Mouse (Mus musculus): Measurements from ENCODE around the gene Anxa11. TPM values are rescaled to one million over a fixed set of nuclear protein-coding genes. Genes with fewer than 3 reads are reported as not detected.
"Not testable (repeated sequence)": the region's sequence is repeated elsewhere in the genome, so short reads cannot be mapped to it uniquely, and the experiment has no call there.

The Anxa11 gene
- polyA plus RNA-seq, 1 experiment from 2014 or later, result 3.3 TPM

DNA sequence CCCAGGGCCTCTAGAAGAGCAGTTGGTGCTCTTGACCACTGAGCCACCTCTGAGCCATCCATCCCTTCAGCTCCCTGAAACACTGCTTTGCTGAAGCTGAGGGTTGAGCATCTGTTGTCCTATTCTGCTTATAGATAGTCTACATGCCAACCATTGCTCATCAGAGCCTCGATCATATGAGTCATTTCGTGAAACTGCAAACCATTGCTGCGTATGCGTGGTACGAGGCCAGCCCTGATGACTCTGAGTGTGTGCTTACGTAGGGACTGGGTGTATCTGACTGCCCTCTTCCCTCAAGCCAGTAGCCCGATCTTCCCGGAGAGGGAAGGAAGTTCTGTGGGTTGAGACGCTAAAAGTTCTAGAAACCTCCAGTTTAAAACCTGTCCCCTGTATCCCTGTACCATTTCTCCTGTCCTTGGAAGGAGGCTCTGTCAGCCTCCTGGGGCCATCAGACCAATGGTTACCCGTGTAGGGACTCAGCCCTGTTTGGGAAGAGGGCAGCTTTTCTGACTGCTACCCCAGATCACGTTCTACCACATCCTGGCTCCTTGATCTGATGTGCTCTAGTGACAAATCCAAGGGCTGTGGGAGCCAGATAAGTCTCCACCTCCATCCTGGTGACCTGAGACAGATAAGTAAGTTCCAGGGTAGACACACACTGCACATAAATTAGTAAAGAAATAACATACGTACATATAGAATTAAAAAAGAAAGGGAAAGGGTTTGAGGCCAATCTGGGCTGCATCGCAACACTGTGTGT, 20.0 kb downstream of the Anxa11 start:
- Histone ChIP-seq H3K4me3 (no peak overlapping the region), H3K4me1 (peaks cover 7% of the 10 kb centered on the region; the same call in 1 of the 2 replicates), H3K27ac (replicated peaks) (no peak overlapping the region), H3K9me3 (replicated peaks) (no peaks in the 10 kb centered on the region), H3K36me3 (no peaks in the 10 kb centered on the region), H3K27me3 (ENCODE audit: low read depth, poor library complexity, severe bottlenecking) (no peaks in the 10 kb centered on the region)
- 90% methylated on average over 13 of the region's 13 CpGs for WGBS
- DNase-seq (ENCODE audit: low spot score), result no peak

DNA sequence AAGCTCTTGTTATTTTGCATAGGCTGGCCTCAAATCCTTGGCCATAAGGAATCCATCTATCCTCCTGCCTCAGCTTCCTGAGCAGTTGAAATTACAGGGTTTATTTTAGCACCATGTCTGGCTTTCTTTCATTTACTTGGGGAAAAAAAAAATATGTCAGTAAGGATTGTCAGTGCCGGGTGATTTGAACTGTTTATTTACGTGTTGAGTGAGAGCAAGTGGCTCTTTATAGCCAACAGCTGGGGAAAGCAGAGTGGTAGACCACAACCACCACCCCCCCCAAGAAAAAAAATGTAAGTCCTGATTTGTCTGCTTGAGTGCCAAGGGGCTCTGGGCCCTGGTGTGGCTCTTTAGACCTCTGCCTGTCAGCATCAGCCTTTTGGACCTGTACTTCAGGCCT, 21.8 kb downstream of the Anxa11 start:
- Histone ChIP-seq H3K9me3 (replicated peaks) (no peaks in the 10 kb centered on the region), H3K4me3 (no peak overlapping the region)
- WGBS, result 79% methylated on average over 2 of the region's 2 CpGs

DNA sequence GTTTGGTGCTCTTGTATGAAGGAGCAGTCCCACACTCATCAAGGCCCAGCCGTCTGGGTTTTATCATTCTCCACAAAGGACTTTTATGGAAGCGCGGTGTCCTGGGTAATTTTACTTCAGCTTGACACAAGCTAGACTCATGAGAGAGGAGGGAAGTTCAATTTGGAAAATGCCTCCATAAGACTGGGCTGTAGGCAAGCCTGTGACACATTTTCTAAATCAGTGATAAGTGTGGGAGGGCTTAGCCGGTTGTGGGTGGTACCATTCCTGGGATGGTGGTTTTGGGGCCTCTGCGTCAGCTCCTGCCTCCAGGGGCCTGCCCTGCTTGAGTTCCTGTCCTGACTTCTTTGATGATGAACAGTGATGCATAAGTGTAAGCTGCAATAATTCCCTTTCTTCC, 23.3 kb downstream of the Anxa11 start:
- WGBS, result 88% methylated on average over 5 of the region's 5 CpGs
- no peak for DNase-seq (ENCODE audit: low spot score)
- H3K27ac ChIP-seq (replicated peaks), result no peak overlapping the region
- no peaks in the 10 kb centered on the region for H3K27me3 ChIP-seq (ENCODE audit: low read depth, poor library complexity, severe bottlenecking)
- H3K4me3 ChIP-seq, result no peak overlapping the region
- H3K9me3 ChIP-seq (replicated peaks), result no peaks in the 10 kb centered on the region
- H3K4me1 ChIP-seq, result peaks cover 18% of the 10 kb centered on the region
- no peaks in the 10 kb centered on the region for H3K36me3 ChIP-seq

More for the DNA sequence above, 21.8 kb downstream of the Anxa11 start:
- Histone ChIP-seq H3K4me1 (peaks cover 5% of the 10 kb centered on the region), H3K27ac (replicated peaks) (no peak overlapping the region), H3K36me3 (no peaks in the 10 kb centered on the region), H3K27me3 (ENCODE audit: low read depth, poor library complexity, severe bottlenecking) (no peaks in the 10 kb centered on the region)
- DNase-seq (ENCODE audit: low spot score), result no peak

DNA sequence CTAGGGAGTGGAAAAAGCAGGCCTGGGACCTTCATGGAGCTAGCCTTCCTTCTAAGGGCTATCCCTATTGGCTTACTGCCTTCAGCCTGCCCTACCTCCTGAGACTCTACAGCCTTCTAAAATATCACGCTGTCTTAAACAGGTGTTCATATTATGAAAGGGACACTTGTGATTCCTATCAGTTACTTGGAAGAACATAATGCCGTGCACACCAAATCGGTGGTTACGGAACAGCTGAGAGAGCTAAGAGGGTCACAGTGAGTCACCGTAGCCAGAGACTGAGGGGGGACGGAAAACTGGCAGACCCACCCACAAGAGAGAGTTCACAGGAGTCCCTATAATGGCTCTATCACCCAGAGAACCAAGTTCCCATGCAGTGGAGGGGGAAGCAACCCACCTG, 24.4 kb downstream of the Anxa11 start:
- 95% methylated on average over 6 of the region's 6 CpGs for WGBS
- H3K9me3 ChIP-seq (replicated peaks), result no peaks in the 10 kb centered on the region
- no peak for DNase-seq (ENCODE audit: low spot score)
- no peaks in the 10 kb centered on the region for H3K36me3 ChIP-seq
- H3K27ac ChIP-seq (replicated peaks), result no peak overlapping the region
- H3K4me1 ChIP-seq, result peaks cover 18% of the 10 kb centered on the region
- H3K4me3 ChIP-seq, result no peak overlapping the region
- no peaks in the 10 kb centered on the region for H3K27me3 ChIP-seq (ENCODE audit: low read depth, poor library complexity, severe bottlenecking)

DNA sequence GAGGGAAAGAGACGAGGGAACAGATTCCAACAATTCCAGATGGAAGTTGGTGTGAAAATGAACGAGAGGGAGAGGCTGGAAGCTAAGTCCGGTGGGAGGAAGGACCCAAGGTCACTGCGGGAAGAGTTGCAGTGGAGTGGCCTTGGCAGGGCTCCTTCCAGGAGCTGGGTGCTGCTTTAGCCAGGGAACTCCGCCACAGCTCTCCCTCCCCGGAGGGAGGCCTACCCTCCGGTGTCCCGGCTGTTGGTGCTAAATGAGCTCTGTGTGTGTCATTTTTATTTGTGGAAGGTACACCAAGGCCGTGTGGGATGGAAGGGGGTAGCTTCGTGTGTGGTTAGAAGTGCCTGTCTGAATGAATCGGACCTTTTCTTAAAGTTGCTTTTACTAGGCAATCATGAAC, 24.9 kb downstream of the Anxa11 start:
- H3K36me3 ChIP-seq, result no peaks in the 10 kb centered on the region
- peaks cover 18% of the 10 kb centered on the region for H3K4me1 ChIP-seq
- WGBS, result 89% methylated on average over 11 of the region's 11 CpGs
- no peaks in the 10 kb centered on the region for H3K9me3 ChIP-seq (replicated peaks)
- no peak for DNase-seq (ENCODE audit: low spot score)
- no peak overlapping the region for H3K4me3 ChIP-seq
- H3K27ac ChIP-seq (replicated peaks), result no peak overlapping the region
- H3K27me3 ChIP-seq (ENCODE audit: low read depth, poor library complexity, severe bottlenecking), result no peaks in the 10 kb centered on the region

DNA sequence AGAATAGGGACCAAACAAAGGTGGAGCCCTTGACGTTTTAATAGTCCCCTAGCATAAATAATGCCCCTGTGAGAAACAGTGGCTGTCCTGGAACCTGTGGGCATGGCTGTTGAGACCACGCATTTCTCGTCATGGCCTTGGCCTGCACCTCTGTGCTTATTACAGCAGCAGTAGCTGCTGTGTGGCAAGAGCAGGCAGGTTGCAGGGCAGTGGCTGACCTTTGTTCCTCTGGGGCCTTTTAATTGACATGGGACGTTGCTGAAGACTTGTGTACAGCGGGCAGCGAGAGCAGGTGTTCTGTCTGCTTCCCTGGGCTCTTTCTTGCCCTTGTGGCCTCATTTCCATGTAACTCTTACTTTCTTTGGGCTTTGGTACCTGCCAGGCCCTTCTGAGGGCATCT, 25.9 kb downstream of the Anxa11 start:
- no peaks in the 10 kb centered on the region for H3K27me3 ChIP-seq (ENCODE audit: low read depth, poor library complexity, severe bottlenecking)
- no peaks in the 10 kb centered on the region for H3K9me3 ChIP-seq (replicated peaks)
- H3K4me1 ChIP-seq, result peaks cover 18% of the 10 kb centered on the region
- WGBS, result 83% methylated on average over 6 of the region's 6 CpGs
- no peak for DNase-seq (ENCODE audit: low spot score)
- H3K4me3 ChIP-seq, result no peak overlapping the region
- no peaks in the 10 kb centered on the region for H3K36me3 ChIP-seq
- H3K27ac ChIP-seq (replicated peaks), result no peak overlapping the region

DNA sequence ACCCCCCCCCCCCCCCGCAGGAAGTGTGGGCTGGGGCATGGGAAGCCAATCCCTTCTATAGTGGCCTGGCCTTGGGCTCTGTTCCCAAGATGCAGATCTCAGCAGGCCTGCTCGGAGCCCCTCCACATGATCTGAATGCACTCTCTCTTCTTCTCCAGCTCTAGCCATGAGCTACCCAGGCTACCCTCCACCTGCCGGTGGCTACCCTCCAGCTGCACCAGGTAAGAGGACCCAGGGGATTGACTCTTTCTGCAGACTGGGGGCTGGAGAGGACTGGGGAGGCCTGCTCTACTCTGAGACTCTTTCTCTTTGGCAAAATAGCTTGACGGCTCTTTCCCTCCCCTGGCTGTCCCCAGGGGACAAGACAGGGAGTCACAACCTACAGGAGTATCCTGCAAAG, 26.8 kb downstream of the Anxa11 start:
- H3K9me3 ChIP-seq (replicated peaks), result no peaks in the 10 kb centered on the region
- H3K36me3 ChIP-seq, result no peaks in the 10 kb centered on the region
- H3K4me3 ChIP-seq, result no peak overlapping the region
- DNase-seq (ENCODE audit: low spot score), result no peak
- no peaks in the 10 kb centered on the region for H3K27me3 ChIP-seq (ENCODE audit: low read depth, poor library complexity, severe bottlenecking)
- no peak overlapping the region for H3K27ac ChIP-seq (replicated peaks)
- WGBS, result 60% methylated on average over 4 of the region's 4 CpGs
- peaks cover 18% of the 10 kb centered on the region for H3K4me1 ChIP-seq

DNA sequence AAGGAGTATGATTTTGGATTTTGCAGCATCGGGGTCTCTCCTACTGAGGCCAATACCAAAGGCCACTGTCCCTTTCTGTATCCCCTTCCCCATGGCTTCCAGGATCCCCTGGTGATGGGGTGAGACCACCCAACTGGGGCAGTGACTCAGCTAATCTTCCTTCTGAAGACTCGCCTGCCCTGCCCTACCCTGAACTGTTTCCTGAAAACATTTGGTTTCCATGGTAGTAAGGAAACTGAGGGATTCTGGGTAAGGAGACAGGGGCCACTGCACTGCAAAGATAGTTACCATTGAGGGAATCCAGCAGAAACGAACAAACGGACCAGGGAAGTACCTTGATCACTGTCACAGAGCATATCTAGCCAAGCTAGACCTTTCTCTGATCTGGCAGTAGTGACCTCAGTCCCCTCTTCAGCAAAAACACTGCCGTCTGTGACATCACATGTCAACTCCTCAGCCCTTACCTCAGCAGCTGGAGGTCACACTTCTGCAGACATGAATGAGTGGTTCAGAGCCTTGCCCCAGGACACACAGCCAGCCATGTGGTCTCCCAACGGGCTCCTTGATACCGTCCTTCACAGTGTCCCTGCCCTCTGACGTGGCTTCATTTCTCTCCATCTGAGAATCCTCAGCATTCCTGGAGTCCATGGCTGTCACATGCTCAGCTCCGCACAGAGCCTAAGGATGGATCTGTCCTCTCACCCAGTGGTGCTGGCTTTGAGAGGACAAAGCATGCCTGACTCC, 27.4 kb downstream of the Anxa11 start:
- no peak for DNase-seq (ENCODE audit: low spot score)
- no peak overlapping the region for H3K4me3 ChIP-seq
- no peaks in the 10 kb centered on the region for H3K9me3 ChIP-seq (replicated peaks)
- H3K27me3 ChIP-seq (ENCODE audit: low read depth, poor library complexity, severe bottlenecking), result no peaks in the 10 kb centered on the region
- peaks cover 18% of the 10 kb centered on the region for H3K4me1 ChIP-seq
- no peaks in the 10 kb centered on the region for H3K36me3 ChIP-seq
- WGBS, result 61% methylated on average over 9 of the region's 9 CpGs
- no peak overlapping the region; the same call in 1 of the 2 replicates for H3K27ac ChIP-seq (replicated peaks)

DNA sequence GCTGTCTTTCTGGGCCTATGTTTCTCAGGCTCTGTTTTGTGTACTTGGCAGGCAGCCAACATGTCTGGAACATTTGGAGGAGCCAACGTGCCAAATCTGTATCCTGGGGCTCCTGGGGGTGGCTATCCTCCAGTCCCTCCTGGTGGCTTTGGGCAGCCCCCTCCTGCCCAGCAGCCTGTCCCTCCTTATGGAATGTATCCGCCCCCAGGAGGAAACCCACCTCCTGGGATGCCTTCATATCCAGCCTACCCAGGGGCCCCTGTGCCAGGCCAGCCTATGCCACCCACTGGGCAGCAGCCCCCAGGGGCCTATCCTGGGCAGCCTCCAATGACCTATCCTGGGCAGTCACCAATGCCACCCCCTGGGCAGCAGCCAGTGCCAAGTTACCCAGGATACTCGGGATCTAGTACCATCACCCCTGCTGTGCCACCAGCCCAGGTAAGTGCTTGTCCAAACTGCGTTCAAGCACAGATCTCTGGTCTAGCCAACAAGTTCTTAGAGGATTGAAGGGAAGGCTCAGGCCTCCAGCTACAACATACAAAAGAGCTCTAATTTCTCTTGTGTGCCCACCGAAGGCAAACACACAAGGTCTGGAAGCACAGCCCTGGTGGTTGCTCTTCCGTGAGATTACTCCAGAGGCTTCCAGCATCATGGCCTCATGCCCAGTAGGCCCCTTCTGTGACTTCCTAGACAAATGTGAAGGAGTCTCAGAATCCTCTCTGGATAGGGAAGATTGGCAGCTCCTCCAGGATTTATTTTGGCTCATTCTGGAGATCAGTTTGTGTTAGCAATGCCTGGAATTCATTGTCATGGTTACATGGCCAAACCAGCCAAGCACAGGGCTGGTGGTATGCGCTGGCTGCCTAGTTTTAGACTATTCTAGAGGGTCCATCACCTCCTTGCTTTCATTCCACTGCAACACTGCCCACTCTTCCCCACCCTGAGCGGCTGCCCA, 30.8 kb downstream of the Anxa11 start:
- WGBS, result 87% methylated on average over 8 of the region's 8 CpGs

DNA sequence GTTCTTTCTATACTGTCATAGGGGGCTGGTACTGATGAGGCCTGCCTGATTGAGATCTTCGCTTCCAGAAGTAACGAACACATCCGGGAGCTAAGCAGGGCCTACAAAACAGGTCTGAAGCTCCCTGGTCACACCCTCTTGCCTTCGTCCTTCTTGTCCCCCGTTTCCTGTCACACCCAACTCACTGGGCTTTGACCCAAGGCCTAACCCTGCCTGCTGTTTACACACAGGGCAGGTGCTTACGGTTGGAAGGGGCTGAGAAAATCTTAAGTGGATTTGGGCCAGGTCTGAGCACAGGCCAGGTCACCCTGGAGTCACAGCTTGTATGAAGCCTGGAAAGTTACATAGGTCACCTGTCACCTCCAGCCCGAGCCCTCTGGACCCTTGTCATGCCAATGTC, 34.7 kb downstream of the Anxa11 start:
- DNase-seq (ENCODE audit: low spot score); H3K27ac ChIP-seq (replicated peaks); H3K4me1 ChIP-seq; H3K4me3 ChIP-seq; H3K36me3 ChIP-seq; H3K27me3 ChIP-seq (ENCODE audit: low read depth, poor library complexity, severe bottlenecking); H3K9me3 ChIP-seq (replicated peaks): not testable (repeated sequence)
- WGBS, result no CpG with 5 or more reads among the region's 7 CpGs

More for the DNA sequence above, 30.8 kb downstream of the Anxa11 start:
- peaks cover 18% of the 10 kb centered on the region for H3K4me1 ChIP-seq
- H3K27me3 ChIP-seq (ENCODE audit: low read depth, poor library complexity, severe bottlenecking), result no peaks in the 10 kb centered on the region
- H3K9me3 ChIP-seq (replicated peaks), result no peaks in the 10 kb centered on the region
- DNase-seq (ENCODE audit: low spot score), result no peak
- no peak overlapping the region for H3K27ac ChIP-seq (replicated peaks)
- no peak overlapping the region for H3K4me3 ChIP-seq
- no peaks in the 10 kb centered on the region for H3K36me3 ChIP-seq

DNA sequence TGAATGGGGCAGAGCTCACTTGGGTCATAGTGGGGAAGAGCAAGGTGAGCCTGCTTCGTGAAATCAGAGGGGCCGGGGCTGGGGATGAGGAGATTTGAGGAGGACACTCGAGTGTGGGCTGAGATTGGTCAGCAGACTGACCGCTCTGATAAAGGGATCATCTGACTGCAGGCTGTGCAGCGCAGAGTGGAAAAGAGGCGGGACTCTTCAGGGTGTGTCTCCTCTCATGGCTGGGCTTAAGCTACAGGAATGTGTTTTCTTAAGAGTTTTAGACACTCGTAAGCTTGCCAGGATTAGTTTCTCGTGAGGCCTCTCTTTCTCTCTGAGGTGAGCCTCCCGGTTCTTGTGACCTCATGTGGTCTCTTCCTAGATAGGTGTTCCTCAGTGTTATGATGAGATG, 39.8 kb downstream of the Anxa11 start:
- H3K36me3 ChIP-seq; H3K4me3 ChIP-seq; DNase-seq (ENCODE audit: low spot score): not testable (repeated sequence)

DNA sequence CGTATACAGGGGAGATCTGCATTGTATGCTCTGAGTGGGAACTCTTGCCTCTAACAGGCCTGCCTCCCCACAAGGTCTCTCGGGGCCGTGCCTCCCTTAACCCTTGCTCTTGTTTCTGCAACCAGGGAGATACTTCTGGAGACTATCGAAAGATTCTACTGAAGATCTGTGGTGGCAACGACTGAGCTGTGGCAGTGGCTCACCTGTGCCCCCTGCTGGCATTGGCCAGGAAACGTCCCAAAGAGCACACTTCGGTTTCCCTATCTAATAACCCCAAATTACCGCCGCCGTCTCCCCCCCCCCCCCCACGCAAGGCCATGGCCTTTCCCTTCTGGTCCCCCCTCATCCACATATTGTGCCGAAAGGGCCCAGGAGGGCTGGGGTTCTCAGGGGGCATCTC, 43.9 kb downstream of the Anxa11 start:
- no CpG with 5 or more reads among the region's 12 CpGs for WGBS
- H3K27ac ChIP-seq (replicated peaks); DNase-seq (ENCODE audit: low spot score); H3K4me3 ChIP-seq; H3K9me3 ChIP-seq (replicated peaks); H3K27me3 ChIP-seq (ENCODE audit: low read depth, poor library complexity, severe bottlenecking); H3K36me3 ChIP-seq; H3K4me1 ChIP-seq: not testable (repeated sequence)

More for the DNA sequence above, 39.8 kb downstream of the Anxa11 start:
- WGBS, result no CpG with 5 or more reads among the region's 9 CpGs
- not testable (repeated sequence) for H3K4me1 ChIP-seq; H3K9me3 ChIP-seq (replicated peaks); H3K27me3 ChIP-seq (ENCODE audit: low read depth, poor library complexity, severe bottlenecking); H3K27ac ChIP-seq (replicated peaks)

Data from midbrain, embryonic 10.5 days (tissue).